Mouse (Mus musculus): ENCODE results near the gene Klf15.

DNA sequence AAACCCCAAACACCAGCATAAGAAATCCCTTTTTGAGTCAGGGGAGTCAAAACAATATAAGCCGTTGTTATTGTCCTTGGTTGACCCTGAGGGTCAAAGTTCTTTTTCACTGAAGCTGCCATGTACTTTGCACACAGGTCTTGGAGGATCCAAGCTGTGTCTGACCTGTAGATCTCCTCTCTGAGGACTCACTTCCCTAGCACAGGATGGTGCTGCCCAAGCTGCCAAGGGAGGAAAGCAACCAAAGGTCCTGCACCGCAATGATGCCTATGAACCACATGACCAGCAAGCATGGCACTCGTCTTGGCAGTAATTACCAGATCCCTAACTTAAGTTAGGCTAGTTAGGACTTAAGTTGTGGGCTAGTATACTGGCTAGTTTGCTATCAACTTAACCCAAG is 37.0 kb upstream of the Klf15 start:
- TF ChIP-seq CTCF (IDR thresholded peaks at IDR 0.05; ENCODE audit: insufficient read depth, low read length) (no peak), POLR2A (IDR thresholded peaks at IDR 0.05; ENCODE audit: borderline replicate concordance, extremely low read depth, low read depth, low read length) (no peak)

All from lung, adult 2 months (tissue).